Mouse (Mus musculus) spleen, adult 2 months (tissue): ENCODE data around the gene Hyls1.

Experiments used
- CTCF ChIP-seq: fragments of 200-500 bp; IDR thresholded peaks from 2 replicates; pipeline ENCODE4 v1.5.1; 2011; ENCODE audit warnings: mild to moderate bottlenecking, inconsistent platforms; ENCODE audit not compliant: insufficient read depth, insufficient read length, insufficient replicate concordance; ENCODE audit errors: extremely low read depth
- POLR2A ChIP-seq: fragments of 200-500 bp; IDR thresholded peaks from 2 replicates; pipeline ENCODE4 v1.6.1; 2011; ENCODE audit warnings: low read depth, low read length, inconsistent platforms

DNA sequence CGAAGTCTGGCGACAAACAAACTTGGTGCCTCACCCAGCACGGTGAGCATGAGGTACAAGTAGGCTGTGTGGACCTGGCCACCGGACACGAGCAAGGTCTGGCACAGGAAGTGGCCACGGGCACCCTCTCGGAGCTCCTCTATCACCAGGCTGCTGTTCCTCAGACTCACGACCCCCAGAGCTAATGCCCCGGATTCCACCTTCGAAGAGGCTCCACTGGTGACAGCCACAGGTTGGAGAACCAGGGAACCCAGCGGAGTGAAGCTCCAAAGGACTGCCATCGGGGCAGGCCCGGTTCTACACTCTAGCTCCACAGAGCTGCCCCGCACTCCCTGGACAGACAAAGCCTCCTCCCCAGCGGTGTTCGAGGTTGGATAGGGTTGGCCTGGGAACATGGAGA lies 53.5 kb downstream of the Hyls1 start:
- TF ChIP-seq CTCF = no peak
- no peak for TF ChIP-seq POLR2A
